Mouse (Mus musculus) embryonic facial prominence, embryonic 15.5 days (tissue): ENCODE measurements around the gene Rbbp4. TPM values are rescaled to one million over a fixed set of nuclear protein-coding genes. Genes with fewer than 3 reads are reported as not detected.

Experiments used
- ATAC-seq: fragments of 200-750 bp; cut with Nextera tagmentation; 2 replicates; pipeline ENCODE4 v1.8.0; 2017; ENCODE audit warnings: low read depth, moderate TSS enrichment; ENCODE audit not compliant: insufficient number of reproducible peaks, low FRiP score, low TSS enrichment
- H3K27ac ChIP-seq: fragments of 300-500 bp; sonication (generic); replicated peaks from 2 replicates; pipeline ENCODE4 v1.5.1; 2015; ENCODE audit warnings: mild to moderate bottlenecking, inconsistent platforms
- H3K27me3 ChIP-seq: fragments of 300-500 bp; sonication (generic); 2 replicates; pipeline ENCODE4 v1.6.1; 2015; ENCODE audit warnings: inconsistent platforms
- H3K36me3 ChIP-seq: fragments of 300-500 bp; sonication (generic); 2 replicates; pipeline ENCODE4 v1.6.1; 2015; ENCODE audit warnings: mild to moderate bottlenecking, inconsistent platforms
- H3K4me1 ChIP-seq: fragments of 300-500 bp; sonication (generic); 2 replicates; pipeline ENCODE4 v1.6.1; 2015; ENCODE audit warnings: inconsistent platforms
- H3K4me2 ChIP-seq: fragments of 300-500 bp; sonication (generic); replicated peaks from 2 replicates; pipeline ENCODE4 v1.6.1; 2015; ENCODE audit warnings: mild to moderate bottlenecking, inconsistent platforms
- H3K4me3 ChIP-seq: fragments of 300-500 bp; sonication (generic); replicated peaks from 2 replicates; pipeline ENCODE4 v1.5.1; 2015; ENCODE audit warnings: mild to moderate bottlenecking, inconsistent platforms
- H3K9ac ChIP-seq: fragments of 300-500 bp; sonication (generic); 2 replicates; pipeline ENCODE4 v1.6.1; 2015; ENCODE audit warnings: inconsistent platforms
- H3K9me3 ChIP-seq: fragments of 300-500 bp; sonication (generic); replicated peaks from 2 replicates; pipeline ENCODE4 v1.6.1; 2016; ENCODE audit warnings: inconsistent platforms
- WGBS: fragments of 180-500 bp; shearing (Covaris S2); methylation state at CpG from one replicate; pipeline ENCODE4 v1.1.7; 2015; 5-methylcytosine and 5-hydroxymethylcytosine counted together
- polyA plus RNA-seq: library from polyadenylated mRNA; unstranded; fragments of >200 nt; fragmentation: Nextera tagmentation; extraction: Ambion mirVana; gene quantifications from 2 replicates; pipeline ENCODE4 v1.2.1, GENCODE M21; 2015

The Rbbp4 gene
- polyA plus RNA-seq, 1 experiment from 2014 or later, result 325 TPM

- no peak for ATAC-seq
- Histone ChIP-seq H3K4me3 (no peak overlapping the region), H3K27me3 (no peaks in the 10 kb centered on the region), H3K9me3 (no peaks in the 10 kb centered on the region), H3K4me1 (peaks cover 4% of the 10 kb centered on the region; the same call in 1 of the 2 replicates), H3K36me3 (peaks cover 70% of the 10 kb centered on the region), H3K9ac (no peak overlapping the region), H3K4me2 (no peak overlapping the region), H3K27ac (no peak overlapping the region)
- 83% methylated on average over 1 of the region's 1 CpGs for WGBS
These were observed 11.7 kb downstream of the Rbbp4 start for GRCm38 (mm10) chr4:129323491-129323890.

GRCm38 (mm10) chr4:129322042-129322441 lies 13.1 kb downstream of the Rbbp4 start:
- Histone ChIP-seq H3K27me3 (no peaks in the 10 kb centered on the region), H3K9me3 (no peaks in the 10 kb centered on the region), H3K4me2 (no peak overlapping the region), H3K27ac (no peak overlapping the region), H3K9ac (no peak overlapping the region), H3K36me3 (peaks cover 70% of the 10 kb centered on the region), H3K4me3 (no peak overlapping the region), H3K4me1 (peaks cover 4% of the 10 kb centered on the region; the same call in 1 of the 2 replicates)
- WGBS, result 84% methylated on average over 5 of the region's 5 CpGs
- ATAC-seq, result no peak

DNA sequence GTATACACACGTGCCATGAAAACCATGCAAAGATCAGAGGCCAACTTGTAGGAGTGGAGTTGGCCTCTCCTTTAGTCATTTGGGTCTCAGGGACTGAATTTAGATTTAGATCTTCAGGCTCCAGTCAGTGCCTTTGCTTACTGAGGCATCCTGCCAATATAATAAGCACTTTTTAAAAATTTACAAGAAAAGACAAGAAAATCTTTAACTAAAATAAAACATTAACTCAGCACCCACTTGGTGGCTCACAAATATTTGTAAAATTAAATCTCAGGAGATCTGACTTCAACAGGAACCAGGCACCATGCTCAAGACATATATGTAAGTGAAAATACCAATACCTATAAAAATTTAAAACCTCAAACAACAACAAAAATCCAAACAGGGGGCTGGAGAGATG lies 14.3 kb downstream of the Rbbp4 start:
- Histone ChIP-seq H3K9ac (no peak overlapping the region), H3K27ac (no peak overlapping the region), H3K36me3 (peaks cover 72% of the 10 kb centered on the region), H3K27me3 (no peaks in the 10 kb centered on the region), H3K4me1 (no peaks in the 10 kb centered on the region), H3K4me3 (no peak overlapping the region), H3K9me3 (no peaks in the 10 kb centered on the region), H3K4me2 (no peak overlapping the region)
- ATAC-seq, result no peak
- 93% methylated on average over 1 of the region's 1 CpGs for WGBS

- Histone ChIP-seq H3K4me3 (no peak overlapping the region), H3K9me3 (no peaks in the 10 kb centered on the region), H3K27me3 (no peaks in the 10 kb centered on the region), H3K9ac (no peak overlapping the region), H3K4me1 (no peaks in the 10 kb centered on the region), H3K27ac (no peak overlapping the region), H3K4me2 (no peak overlapping the region), H3K36me3 (peaks cover 91% of the 10 kb centered on the region)
- 81% methylated on average over 3 of the region's 3 CpGs for WGBS
- no peak for ATAC-seq
These were observed 21.3 kb downstream of the Rbbp4 start for GRCm38 (mm10) chr4:129313886-129314285.

- Histone ChIP-seq H3K4me2 (no peak overlapping the region), H3K9ac (no peak overlapping the region), H3K27ac (no peak overlapping the region), H3K4me1 (no peaks in the 10 kb centered on the region), H3K27me3 (no peaks in the 10 kb centered on the region), H3K36me3 (peaks cover 65% of the 10 kb centered on the region), H3K4me3 (no peak overlapping the region), H3K9me3 (no peaks in the 10 kb centered on the region)
- 89% methylated on average over 1 of the region's 1 CpGs for WGBS
- ATAC-seq, result no peak
These were observed 27.2 kb downstream of the Rbbp4 start for GRCm38 (mm10) chr4:129307936-129308335.

GRCm38 (mm10) chr4:129304306-129304705 lies 30.9 kb downstream of the Rbbp4 start:
- no peak overlapping the region for H3K27ac ChIP-seq
- no peak for ATAC-seq
- no peaks in the 10 kb centered on the region for H3K9me3 ChIP-seq
- no peak overlapping the region for H3K9ac ChIP-seq
- no peaks in the 10 kb centered on the region for H3K4me1 ChIP-seq
- WGBS, result 57% methylated on average over 1 of the region's 1 CpGs
- peaks cover 36% of the 10 kb centered on the region for H3K36me3 ChIP-seq
- H3K4me3 ChIP-seq, result no peak overlapping the region
- H3K4me2 ChIP-seq, result no peak overlapping the region
- no peaks in the 10 kb centered on the region for H3K27me3 ChIP-seq

GRCm38 (mm10) chr4:129303816-129304215 lies 31.4 kb downstream of the Rbbp4 start:
- Histone ChIP-seq H3K27me3 (no peaks in the 10 kb centered on the region), H3K36me3 (peaks cover 31% of the 10 kb centered on the region), H3K9me3 (no peaks in the 10 kb centered on the region), H3K4me2 (no peak overlapping the region), H3K9ac (no peak overlapping the region), H3K4me3 (no peak overlapping the region), H3K27ac (no peak overlapping the region), H3K4me1 (no peaks in the 10 kb centered on the region)
- ATAC-seq, result peak; percentile 60; the same call in 1 of the 2 replicates
- WGBS, result 84% methylated on average over 9 of the region's 9 CpGs

GRCm38 (mm10) chr4:129303401-129303800 lies 31.8 kb downstream of the Rbbp4 start:
- Histone ChIP-seq H3K27ac (no peak overlapping the region), H3K9me3 (no peaks in the 10 kb centered on the region), H3K9ac (no peak overlapping the region), H3K36me3 (peaks cover 27% of the 10 kb centered on the region), H3K4me3 (no peak overlapping the region), H3K27me3 (no peaks in the 10 kb centered on the region), H3K4me2 (no peak overlapping the region), H3K4me1 (peaks cover 4% of the 10 kb centered on the region; the same call in 1 of the 2 replicates)
- 54% methylated on average over 5 of the region's 5 CpGs for WGBS
- ATAC-seq, result peak; percentile 9; the same call in 1 of the 2 replicates

- WGBS, result 51% methylated on average over 10 of the region's 10 CpGs
- no peak overlapping the region for H3K9ac ChIP-seq
- H3K4me3 ChIP-seq, result no peak overlapping the region
- no peaks in the 10 kb centered on the region for H3K9me3 ChIP-seq
- H3K36me3 ChIP-seq, result no peaks in the 10 kb centered on the region
- H3K4me2 ChIP-seq, result no peak overlapping the region
- H3K27ac ChIP-seq, result no peak overlapping the region
- no peak for ATAC-seq
- peaks cover 10% of the 10 kb centered on the region; the same call in 1 of the 2 replicates for H3K4me1 ChIP-seq
- no peaks in the 10 kb centered on the region for H3K27me3 ChIP-seq
These were observed 36.0 kb downstream of the Rbbp4 start for GRCm38 (mm10) chr4:129299121-129299520.

GRCm38 (mm10) chr4:129297724-129298123 lies 37.4 kb downstream of the Rbbp4 start:
- H3K4me1 ChIP-seq, result peaks cover 20% of the 10 kb centered on the region
- ATAC-seq, result no peak
- no peaks in the 10 kb centered on the region for H3K27me3 ChIP-seq
- 81% methylated on average over 4 of the region's 4 CpGs for WGBS
- H3K4me3 ChIP-seq, result no peak overlapping the region
- no peaks in the 10 kb centered on the region for H3K9me3 ChIP-seq
- no peak overlapping the region for H3K9ac ChIP-seq
- no peak overlapping the region for H3K4me2 ChIP-seq
- H3K27ac ChIP-seq, result no peak overlapping the region
- H3K36me3 ChIP-seq, result no peaks in the 10 kb centered on the region

DNA sequence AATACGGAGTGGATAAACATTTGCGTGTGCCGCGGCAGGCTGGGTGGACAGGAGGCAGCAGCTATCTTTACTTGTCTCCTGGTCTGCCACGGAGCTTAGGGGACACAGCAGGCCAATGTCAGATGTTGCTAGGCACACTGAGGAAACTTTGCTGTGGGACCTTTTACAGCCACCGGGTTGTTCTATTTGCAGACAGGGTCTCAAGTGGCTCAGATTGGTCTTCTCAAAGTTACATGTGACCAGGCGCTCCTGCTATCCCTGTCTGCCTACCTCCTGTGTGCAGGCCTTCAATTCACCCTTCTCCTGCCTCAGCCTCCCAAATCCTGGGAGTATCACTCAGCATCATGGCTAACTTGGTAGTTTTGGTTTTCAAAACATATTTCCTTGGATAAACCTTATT lies 39.1 kb downstream of the Rbbp4 start:
- H3K27me3 ChIP-seq, result no peaks in the 10 kb centered on the region
- no peak overlapping the region for H3K4me2 ChIP-seq
- peaks cover 20% of the 10 kb centered on the region for H3K4me1 ChIP-seq
- H3K36me3 ChIP-seq, result no peaks in the 10 kb centered on the region
- no peaks in the 10 kb centered on the region for H3K9me3 ChIP-seq
- H3K27ac ChIP-seq, result no peak overlapping the region
- H3K9ac ChIP-seq, result no peak overlapping the region
- WGBS, result 89% methylated on average over 7 of the region's 7 CpGs
- ATAC-seq, result no peak
- no peak overlapping the region for H3K4me3 ChIP-seq

DNA sequence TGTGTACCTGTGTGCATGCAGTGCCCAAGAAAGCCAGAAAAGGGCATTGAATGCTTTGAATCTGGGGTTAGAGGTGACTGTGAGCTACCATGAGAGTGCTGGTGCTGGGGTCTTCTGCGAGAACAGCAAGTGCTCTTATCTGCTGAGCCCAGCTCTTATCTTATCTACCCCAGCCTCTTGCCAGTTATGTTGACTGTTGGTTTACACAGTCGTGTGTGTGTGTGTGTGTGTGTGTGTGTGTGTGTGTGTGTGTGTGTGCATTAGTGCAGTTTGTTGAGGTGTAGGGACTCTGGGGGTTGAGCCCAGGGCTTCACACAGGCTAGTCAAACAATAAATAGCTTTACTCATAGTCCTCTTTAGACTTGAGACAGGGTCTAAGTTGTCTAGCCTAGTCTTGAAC lies 40.0 kb downstream of the Rbbp4 start:
- H3K4me3 ChIP-seq, result no peak overlapping the region
- H3K36me3 ChIP-seq, result no peaks in the 10 kb centered on the region
- H3K27me3 ChIP-seq, result no peaks in the 10 kb centered on the region
- H3K9me3 ChIP-seq, result no peaks in the 10 kb centered on the region
- WGBS, result 79% methylated on average over 2 of the region's 2 CpGs
- no peak overlapping the region for H3K27ac ChIP-seq
- H3K4me1 ChIP-seq, result peaks cover 20% of the 10 kb centered on the region
- H3K4me2 ChIP-seq, result no peak overlapping the region
- H3K9ac ChIP-seq, result no peak overlapping the region
- ATAC-seq, result no peak
